Mouse (Mus musculus): ENCODE results near the gene Arhgap9.
"Not testable (repeated sequence)": the region's sequence is repeated elsewhere in the genome, so short reads cannot be mapped to it uniquely, and the experiment has no call there.

DNA sequence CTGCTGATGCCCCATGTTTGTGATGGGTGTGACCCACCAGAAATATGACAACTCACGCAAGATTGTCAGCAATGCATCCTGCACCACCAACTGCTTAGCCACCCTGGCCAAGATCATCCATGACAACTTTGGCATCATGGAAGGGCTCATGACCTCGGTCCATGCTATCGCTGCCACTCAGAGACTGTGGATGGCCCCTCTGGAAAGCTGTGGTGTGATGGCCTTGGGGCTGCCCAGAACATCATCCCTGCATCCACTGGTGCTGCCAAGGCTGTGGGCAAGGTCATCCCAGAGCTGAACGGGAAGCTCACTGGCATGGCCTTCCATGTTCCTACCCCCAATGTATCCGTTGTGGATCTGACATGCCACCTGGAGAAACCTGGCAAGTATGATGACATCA, 8.2 kb upstream of the Arhgap9 start:
- not testable (repeated sequence) for TF ChIP-seq CTCF (conservative IDR thresholded peaks at IDR 0.05 in 1 of 2, IDR thresholded peaks at IDR 0.05 in 1 of 2; ENCODE audit: low read depth in 2 of 2, low read length in 2 of 2); POLR2A (IDR thresholded peaks at IDR 0.05; ENCODE audit: low read depth, low read length); ZC3H11A (IDR thresholded peaks at IDR 0.05; ENCODE audit: low read depth, low read length)

Data from CH12.LX (cell line).